Mouse (Mus musculus): ENCODE measurements at regions not wholly inside any gene's neighbourhood (a gene's known extent, or its start where the extent isn't known, plus 50 kb on each side); places are given as distances from the start of the nearest gene placed in this dataset.
A peak's percentile ranks its signal among the peaks of the same experiment; 100 is the strongest.
"Not testable (repeated sequence)": the region's sequence is repeated elsewhere in the genome, so short reads cannot be mapped to it uniquely, and the experiment has no call there.

DNA sequence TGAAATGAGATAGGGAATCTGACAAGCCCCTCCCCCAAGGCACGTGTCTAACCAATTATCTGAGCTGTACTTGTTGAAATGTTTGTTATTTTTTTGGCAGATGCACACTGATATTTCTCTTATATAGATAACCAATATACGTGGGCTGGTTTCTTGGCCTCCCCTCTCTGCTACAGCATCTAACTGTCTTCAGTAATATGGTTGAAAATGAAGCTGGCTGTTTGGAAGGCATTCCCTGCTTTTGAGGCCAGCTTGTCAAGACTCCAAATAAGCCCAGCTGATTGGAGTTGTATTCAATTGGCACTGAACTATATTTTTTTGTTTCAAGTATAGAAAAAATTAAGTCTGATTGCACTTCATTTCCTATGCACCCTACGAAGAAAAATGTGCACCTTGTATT, 264.3 kb downstream of the Tdrd3 start:
- Histone ChIP-seq H3K4me3 (ENCODE audit: low read depth, low read length) (no peak overlapping the region), H3K4me2 (ENCODE audit: low read depth) (no peak overlapping the region), H3K36me3 (ENCODE audit: insufficient read depth) (no peaks in the 10 kb centered on the region), H3K9ac (no peak overlapping the region), H3K4me1 (ENCODE audit: insufficient read depth) (no peaks in the 10 kb centered on the region), H3K9me3 (ENCODE audit: low read length) (no peaks in the 10 kb centered on the region), H3K27ac (ENCODE audit: low read depth, low read length) (no peak overlapping the region), H3K27me3 (ENCODE audit: insufficient read depth, low read length) (no peaks in the 10 kb centered on the region)
- no peak for TF ChIP-seq CTCF (IDR thresholded peaks at IDR 0.05; ENCODE audit: low read depth)
- WGBS: 52% methylated on average over 3 of the region's 3 CpGs
- 0 out of 2 replicates have a peak, but pooled peaks have one; percentile 29 for ATAC-seq
- peak; percentile 58 for DNase-seq

DNA sequence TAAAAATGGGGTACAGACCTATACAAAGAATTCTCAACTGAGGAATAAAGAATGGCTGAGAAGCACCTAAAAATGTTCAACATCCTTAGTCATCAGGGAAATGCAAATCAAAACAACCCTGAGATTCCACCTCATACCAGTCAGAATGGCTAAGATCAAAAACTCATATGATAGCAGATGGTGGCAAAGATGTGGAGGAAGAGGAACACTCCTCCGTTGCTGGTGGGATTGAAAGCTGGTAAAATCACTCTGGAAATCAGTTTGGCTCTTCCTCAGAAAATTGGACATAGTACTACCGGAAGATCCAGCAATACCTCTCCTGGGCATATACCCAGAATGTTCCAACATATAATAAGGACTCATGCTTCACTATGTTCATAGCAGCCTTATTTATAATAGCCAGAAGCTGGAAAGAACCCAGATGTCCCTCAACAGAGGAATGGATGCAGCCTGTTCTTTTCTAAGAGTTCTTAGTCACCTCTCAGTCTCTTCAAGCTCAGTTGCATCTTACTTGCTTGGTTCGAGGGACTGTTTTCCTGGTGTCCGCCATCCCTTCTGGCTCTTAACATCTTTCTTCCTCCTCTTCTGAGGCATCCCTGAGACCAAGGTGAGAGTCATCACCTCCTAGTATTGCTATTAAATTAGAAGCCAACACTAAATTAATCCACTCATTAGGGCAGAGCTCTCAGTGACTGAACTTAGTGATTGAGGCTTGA, 266.8 kb downstream of the Tdrd3 start:
- H3K27me3 ChIP-seq (ENCODE audit: insufficient read depth, low read length); H3K9ac ChIP-seq; H3K9me3 ChIP-seq (ENCODE audit: low read length); H3K27ac ChIP-seq (ENCODE audit: low read depth, low read length); ATAC-seq; DNase-seq; H3K4me3 ChIP-seq (ENCODE audit: low read depth, low read length); H3K4me1 ChIP-seq (ENCODE audit: insufficient read depth); H3K4me2 ChIP-seq (ENCODE audit: low read depth); H3K36me3 ChIP-seq (ENCODE audit: insufficient read depth): not testable (repeated sequence)
- 85% methylated on average over 4 of the region's 4 CpGs for WGBS

DNA sequence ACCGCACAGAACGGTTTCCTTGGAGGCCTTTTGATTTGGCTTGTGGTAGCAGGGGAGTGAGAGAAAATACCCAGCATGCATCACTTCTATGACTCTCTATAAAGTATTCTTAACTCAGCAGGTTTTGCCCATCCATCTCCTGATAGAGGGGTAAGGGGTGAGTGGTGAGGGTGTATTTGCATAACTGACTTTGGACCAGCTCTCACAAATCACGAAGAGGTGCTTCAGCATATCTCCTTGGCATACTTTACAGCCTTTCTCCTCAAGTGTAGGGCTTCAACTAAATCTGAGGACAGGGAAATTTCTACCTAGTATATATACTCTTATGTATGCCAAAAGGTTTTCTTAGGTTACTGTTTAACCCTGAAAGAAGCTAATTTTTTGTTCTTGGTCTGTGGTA, 273.4 kb downstream of the Tdrd3 start:
- Histone ChIP-seq H3K27ac (ENCODE audit: low read depth, low read length) (no peak overlapping the region), H3K36me3 (ENCODE audit: insufficient read depth) (no peaks in the 10 kb centered on the region), H3K4me1 (ENCODE audit: insufficient read depth) (no peaks in the 10 kb centered on the region), H3K4me2 (ENCODE audit: low read depth) (no peak overlapping the region), H3K9me3 (ENCODE audit: low read length) (no peaks in the 10 kb centered on the region), H3K27me3 (ENCODE audit: insufficient read depth, low read length) (no peaks in the 10 kb centered on the region), H3K9ac (no peak overlapping the region), H3K4me3 (ENCODE audit: low read depth, low read length) (no peak overlapping the region)
- DNase-seq: no peak
- no peak for ATAC-seq
- TF ChIP-seq CTCF (IDR thresholded peaks at IDR 0.05; ENCODE audit: low read depth): no peak
- 91% methylated on average over 3 of the region's 3 CpGs for WGBS

DNA sequence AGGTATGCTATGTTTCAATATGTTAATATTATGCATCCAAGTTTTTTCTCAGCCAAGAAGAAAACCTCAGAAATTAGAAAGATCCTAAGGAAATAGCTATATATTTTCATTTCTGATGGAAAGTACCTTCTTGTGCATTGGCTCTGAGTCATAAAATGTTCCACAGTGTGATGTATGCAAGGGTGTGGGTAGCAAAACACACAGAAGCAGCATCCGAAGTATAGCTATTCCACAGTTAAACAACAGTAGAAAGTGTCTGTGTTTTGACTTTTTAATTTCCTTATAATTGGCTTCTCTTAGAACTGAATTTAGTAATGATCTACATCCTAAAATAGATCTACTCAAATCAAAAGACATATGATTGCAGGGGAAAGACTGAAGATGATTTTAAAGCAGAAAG, 320.0 kb downstream of the Tdrd3 start:
- no peaks in the 10 kb centered on the region for H3K4me1 ChIP-seq (ENCODE audit: insufficient read depth)
- ATAC-seq (peak; percentile 64), DNase-seq (no peak)
- H3K9me3 ChIP-seq (ENCODE audit: low read length): no peaks in the 10 kb centered on the region
- TF ChIP-seq CTCF (IDR thresholded peaks at IDR 0.05; ENCODE audit: low read depth): no peak
- H3K4me2 ChIP-seq (ENCODE audit: low read depth): no peak overlapping the region
- no peaks in the 10 kb centered on the region for H3K36me3 ChIP-seq (ENCODE audit: insufficient read depth)
- no peak overlapping the region for H3K4me3 ChIP-seq (ENCODE audit: low read depth, low read length)
- no peak overlapping the region for H3K27ac ChIP-seq (ENCODE audit: low read depth, low read length)
- H3K27me3 ChIP-seq (ENCODE audit: insufficient read depth, low read length): no peaks in the 10 kb centered on the region
- 70% methylated on average over 1 of the region's 1 CpGs for WGBS
- H3K9ac ChIP-seq: no peak overlapping the region

DNA sequence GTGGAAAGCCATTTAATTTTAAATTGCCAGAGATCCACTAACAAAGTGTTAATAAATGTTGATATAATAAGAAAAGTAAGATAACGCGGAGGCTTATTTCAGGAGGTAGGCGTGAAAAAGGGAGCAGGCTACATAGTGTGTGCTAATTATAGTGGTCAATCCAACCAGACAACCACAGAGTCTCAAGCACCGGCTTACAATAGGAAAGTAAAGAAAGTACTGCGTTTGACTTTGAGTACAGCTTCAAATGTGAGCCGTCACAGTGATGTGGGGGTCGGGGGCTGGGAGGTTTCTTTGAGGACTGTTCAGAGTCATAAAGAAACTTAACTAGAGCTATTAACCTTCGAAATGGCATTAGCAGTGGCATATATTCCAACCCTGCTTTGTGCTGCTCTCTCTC, 329.1 kb downstream of the Tdrd3 start:
- DNase-seq (no peak), ATAC-seq (peak; percentile 47; the same call in 1 of the 2 replicates)
- H3K4me2 ChIP-seq (ENCODE audit: low read depth): no peak overlapping the region
- H3K4me1 ChIP-seq (ENCODE audit: insufficient read depth): no peaks in the 10 kb centered on the region
- H3K9ac ChIP-seq: no peak overlapping the region
- no peak for TF ChIP-seq CTCF (IDR thresholded peaks at IDR 0.05; ENCODE audit: low read depth)
- H3K27me3 ChIP-seq (ENCODE audit: insufficient read depth, low read length): no peaks in the 10 kb centered on the region
- H3K27ac ChIP-seq (ENCODE audit: low read depth, low read length): no peak overlapping the region
- H3K9me3 ChIP-seq (ENCODE audit: low read length): no peaks in the 10 kb centered on the region
- 24% methylated on average over 8 of the region's 8 CpGs for WGBS
- no peaks in the 10 kb centered on the region for H3K36me3 ChIP-seq (ENCODE audit: insufficient read depth)
- H3K4me3 ChIP-seq (ENCODE audit: low read depth, low read length): no peak overlapping the region

DNA sequence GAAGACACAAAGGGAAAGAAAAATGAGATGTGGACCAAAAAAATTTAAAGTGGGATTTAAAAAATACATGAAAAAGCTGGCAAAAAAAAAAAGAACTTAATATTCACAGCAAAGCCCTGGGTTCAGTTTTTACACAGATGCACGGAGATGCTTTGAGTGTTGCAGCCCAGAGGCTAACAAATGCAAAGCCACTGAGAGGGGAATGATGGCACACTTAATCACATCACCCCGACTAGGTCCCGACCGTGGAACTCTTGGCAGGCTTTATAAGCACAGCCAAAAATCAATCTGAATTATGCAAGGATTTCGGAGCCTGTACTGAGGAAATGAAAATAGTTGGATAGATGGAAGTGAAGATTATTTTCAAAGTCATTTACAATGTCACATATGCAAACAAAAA, 329.6 kb downstream of the Tdrd3 start:
- Histone ChIP-seq H3K4me3 (ENCODE audit: low read depth, low read length) (no peak overlapping the region), H3K4me1 (ENCODE audit: insufficient read depth) (no peaks in the 10 kb centered on the region), H3K9me3 (ENCODE audit: low read length) (no peaks in the 10 kb centered on the region), H3K27ac (ENCODE audit: low read depth, low read length) (no peak overlapping the region), H3K9ac (no peak overlapping the region), H3K36me3 (ENCODE audit: insufficient read depth) (no peaks in the 10 kb centered on the region), H3K27me3 (ENCODE audit: insufficient read depth, low read length) (no peaks in the 10 kb centered on the region), H3K4me2 (ENCODE audit: low read depth) (no peak overlapping the region)
- 0 out of 2 replicates have a peak, but pooled peaks have one; percentile 30 for ATAC-seq
- TF ChIP-seq CTCF (IDR thresholded peaks at IDR 0.05; ENCODE audit: low read depth): no peak
- WGBS: 27% methylated on average over 5 of the region's 5 CpGs
- DNase-seq: no peak

DNA sequence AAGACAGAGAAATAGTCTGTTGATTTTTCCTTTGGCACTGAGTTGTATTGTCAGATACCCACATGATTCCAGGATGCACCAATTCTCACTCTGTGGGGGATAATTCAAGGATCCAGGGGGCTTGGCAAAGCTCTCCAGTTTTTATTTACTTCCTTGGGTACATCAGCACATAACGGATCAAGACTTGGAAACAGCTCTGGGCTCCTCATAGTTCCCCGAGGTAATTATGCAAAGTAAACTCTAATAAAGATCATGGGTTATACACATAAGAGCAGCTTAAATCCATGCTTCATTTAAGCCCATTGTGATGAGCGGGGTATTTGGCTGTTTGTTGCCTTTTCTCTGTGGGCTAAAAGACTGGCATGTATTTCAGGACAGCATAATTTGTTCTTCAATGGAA, 332.6 kb downstream of the Tdrd3 start:
- ATAC-seq (peak; percentile 47; the same call in 1 of the 2 replicates), DNase-seq (peak; percentile 24)
- no peaks in the 10 kb centered on the region for H3K9me3 ChIP-seq (ENCODE audit: low read length)
- no peak overlapping the region for H3K27ac ChIP-seq (ENCODE audit: low read depth, low read length)
- no peaks in the 10 kb centered on the region for H3K36me3 ChIP-seq (ENCODE audit: insufficient read depth)
- H3K4me3 ChIP-seq (ENCODE audit: low read depth, low read length): no peak overlapping the region
- WGBS: 9% methylated on average over 3 of the region's 3 CpGs
- H3K9ac ChIP-seq: no peak overlapping the region
- H3K27me3 ChIP-seq (ENCODE audit: insufficient read depth, low read length): no peaks in the 10 kb centered on the region
- no peak for TF ChIP-seq CTCF (IDR thresholded peaks at IDR 0.05; ENCODE audit: low read depth)
- H3K4me1 ChIP-seq (ENCODE audit: insufficient read depth): no peaks in the 10 kb centered on the region
- H3K4me2 ChIP-seq (ENCODE audit: low read depth): no peak overlapping the region

Data from forebrain, postnatal 0 days (tissue).